Mouse (Mus musculus) intestine, embryonic 14.5 days (tissue): ENCODE measurements around the gene Itpk1. TPM values are rescaled to one million over a fixed set of nuclear protein-coding genes. Genes with fewer than 3 reads are reported as not detected.
A peak's percentile ranks its signal among the peaks of the same experiment; 100 is the strongest.

Experiments
- ATAC-seq: fragments of 200-750 bp; cut with Nextera tagmentation; replicated peaks from 2 replicates; pipeline ENCODE4 v1.8.0; 2017; ENCODE audit warnings: low read depth, moderate number of reproducible peaks, moderate TSS enrichment, moderate library complexity; ENCODE audit not compliant: low FRiP score, low TSS enrichment
- DNase-seq: peaks from one replicate; pipeline ENCODE4 v3.0.0-alpha.2; 2018; ENCODE audit warnings: low spot score
- H3K27ac ChIP-seq: fragments of 300-500 bp; sonication (generic); 2 replicates; pipeline ENCODE4 v1.5.1; 2014; ENCODE audit warnings: low read depth, mild to moderate bottlenecking, control low read depth
- H3K27me3 ChIP-seq: fragments of 300-500 bp; sonication (generic); replicated peaks from 2 replicates; pipeline ENCODE4 v1.6.1; 2014; ENCODE audit warnings: low read length, control low read depth; ENCODE audit not compliant: control insufficient read depth, insufficient read depth
- H3K36me3 ChIP-seq: fragments of 300-500 bp; sonication (generic); 2 replicates; pipeline ENCODE4 v1.6.1; 2014; ENCODE audit warnings: low read length, control low read depth; ENCODE audit not compliant: control insufficient read depth, insufficient read depth
- H3K4me1 ChIP-seq: fragments of 300-500 bp; sonication (generic); replicated peaks from 2 replicates; pipeline ENCODE4 v1.6.1; 2014; ENCODE audit warnings: low read length, control low read depth, mixed read lengths; ENCODE audit not compliant: control insufficient read depth, insufficient read depth
- H3K4me2 ChIP-seq: fragments of 300-500 bp; sonication (generic); 2 replicates; pipeline ENCODE4 v1.6.1; 2014; ENCODE audit warnings: low read length
- H3K4me3 ChIP-seq: fragments of 300-500 bp; sonication (generic); 2 replicates; pipeline ENCODE4 v1.5.1; 2014; ENCODE audit warnings: low read depth, low read length, control low read depth, mixed read lengths
- H3K9ac ChIP-seq: fragments of 300-500 bp; sonication (generic); 2 replicates; pipeline ENCODE4 v1.6.1; 2014; ENCODE audit warnings: mild to moderate bottlenecking, low read length
- H3K9me3 ChIP-seq: fragments of 300-500 bp; sonication (generic); 2 replicates; pipeline ENCODE4 v1.6.1; 2016; ENCODE audit warnings: low read length, control low read depth; ENCODE audit not compliant: control insufficient read depth
- WGBS: fragments of 180-500 bp; shearing (Covaris S2); extraction: QIAGEN DNeasy Blood & Tissue Kit; methylation state at CpG from one replicate; pipeline ENCODE4 v1.1.7; 2014; 5-methylcytosine and 5-hydroxymethylcytosine counted together
- polyA plus RNA-seq: library from polyadenylated mRNA; unstranded; fragments of >200 nt; fragmentation: Nextera tagmentation; extraction: Ambion mirVana; gene quantifications from 2 replicates; pipeline ENCODE4 v1.2.1, GENCODE M21; 2014

The Itpk1 gene
- polyA plus RNA-seq, 1 experiment from 2014 or later, result 31.5 TPM

GRCm38 (mm10) chr12:102705906-102706640 lies 1.3 kb upstream of the Itpk1 start:
- ATAC-seq (no peak), DNase-seq (no peak)
- Histone ChIP-seq H3K4me1 (peaks cover 21% of the 10 kb centered on the region), H3K27ac (no peak overlapping the region), H3K4me2 (peak overlapping the region; percentile 79), H3K27me3 (no peaks in the 10 kb centered on the region), H3K4me3 (peak overlapping the region; percentile 65), H3K9ac (0 out of 2 replicates have a peak overlapping the region, but pooled peaks have one; percentile 22), H3K36me3 (no peaks in the 10 kb centered on the region), H3K9me3 (no peaks in the 10 kb centered on the region)
- WGBS, result 63% methylated on average over 6 of the region's 6 CpGs

- Histone ChIP-seq H3K27ac (peak overlapping the region; percentile 84), H3K9ac (peak overlapping the region; percentile 83), H3K36me3 (no peaks in the 10 kb centered on the region), H3K9me3 (no peaks in the 10 kb centered on the region), H3K4me2 (peak overlapping the region; percentile 79), H3K4me1 (peaks cover 25% of the 10 kb centered on the region), H3K27me3 (no peaks in the 10 kb centered on the region), H3K4me3 (peak overlapping the region; percentile 65)
- peak; percentile 92 for DNase-seq
- WGBS, result 2% methylated on average over 43 of the region's 45 CpGs
- peak; percentile 81 for ATAC-seq
Measured at GRCm38 (mm10) chr12:102705216-102705871, 614 bp upstream of the Itpk1 start.

- Histone ChIP-seq H3K4me3 (peak overlapping the region; percentile 65), H3K9me3 (no peaks in the 10 kb centered on the region), H3K27me3 (no peaks in the 10 kb centered on the region), H3K4me2 (peak overlapping the region; percentile 79), H3K36me3 (no peaks in the 10 kb centered on the region), H3K9ac (peak overlapping the region; percentile 60), H3K4me1 (peaks cover 38% of the 10 kb centered on the region), H3K27ac (no peak overlapping the region)
- WGBS, result 13% methylated on average over 17 of the region's 17 CpGs
- no peak for ATAC-seq
- peak; percentile 69 for DNase-seq
Measured at GRCm38 (mm10) chr12:102703921-102704408, 765 bp downstream of the Itpk1 start.

- DNase-seq, result no peak
- H3K36me3 ChIP-seq, result no peaks in the 10 kb centered on the region
- peak overlapping the region; percentile 65 for H3K4me3 ChIP-seq
- H3K27me3 ChIP-seq, result no peaks in the 10 kb centered on the region
- H3K9me3 ChIP-seq, result no peaks in the 10 kb centered on the region
- H3K4me2 ChIP-seq, result peak overlapping the region; percentile 79
- H3K4me1 ChIP-seq, result peaks cover 44% of the 10 kb centered on the region
- peak overlapping the region; percentile 60; the same call in 1 of the 2 replicates for H3K9ac ChIP-seq
- H3K27ac ChIP-seq, result no peak overlapping the region
- no peak for ATAC-seq
- WGBS, result 48% methylated on average over 6 of the region's 6 CpGs
Measured at GRCm38 (mm10) chr12:102703441-102703840, 1.3 kb downstream of the Itpk1 start.

- Histone ChIP-seq H3K27me3 (no peaks in the 10 kb centered on the region), H3K4me2 (peak overlapping the region; percentile 79), H3K27ac (peak overlapping the region; percentile 39; the same call in 1 of the 2 replicates), H3K36me3 (no peaks in the 10 kb centered on the region), H3K4me3 (peak overlapping the region; percentile 65), H3K9me3 (no peaks in the 10 kb centered on the region), H3K4me1 (peaks cover 47% of the 10 kb centered on the region), H3K9ac (0 out of 2 replicates have a peak overlapping the region, but pooled peaks have one; percentile 60)
- 7% methylated on average over 4 of the region's 4 CpGs for WGBS
- DNase-seq, result peak; percentile 66
- no peak for ATAC-seq
Measured at GRCm38 (mm10) chr12:102703111-102703412, 1.7 kb downstream of the Itpk1 start.

- WGBS, result 10% methylated on average over 14 of the region's 15 CpGs
- Histone ChIP-seq H3K4me1 (peaks cover 50% of the 10 kb centered on the region), H3K4me3 (peak overlapping the region; percentile 65), H3K36me3 (no peaks in the 10 kb centered on the region), H3K27me3 (no peaks in the 10 kb centered on the region), H3K27ac (peak overlapping the region; percentile 39; the same call in 1 of the 2 replicates), H3K4me2 (peak overlapping the region; percentile 79), H3K9ac (no peak overlapping the region), H3K9me3 (no peaks in the 10 kb centered on the region)
- DNase-seq (peak; percentile 86), ATAC-seq (no peak)
Measured at GRCm38 (mm10) chr12:102702356-102703110, 2.2 kb downstream of the Itpk1 start.

GRCm38 (mm10) chr12:102701691-102702207 lies 3.0 kb downstream of the Itpk1 start:
- WGBS, result 87% methylated on average over 5 of the region's 5 CpGs

GRCm38 (mm10) chr12:102700453-102700852 lies 4.3 kb downstream of the Itpk1 start:
- H3K27ac ChIP-seq, result no peak overlapping the region
- WGBS, result 52% methylated on average over 12 of the region's 12 CpGs
- H3K4me3 ChIP-seq, result no peak overlapping the region
- H3K36me3 ChIP-seq, result no peaks in the 10 kb centered on the region
- DNase-seq, result no peak
- H3K4me2 ChIP-seq, result no peak overlapping the region
- peaks cover 56% of the 10 kb centered on the region for H3K4me1 ChIP-seq
- no peaks in the 10 kb centered on the region for H3K27me3 ChIP-seq
- no peak for ATAC-seq
- no peak overlapping the region for H3K9ac ChIP-seq
- no peaks in the 10 kb centered on the region for H3K9me3 ChIP-seq

More at GRCm38 (mm10) chr12:102701691-102702207, 3.0 kb downstream of the Itpk1 start:
- H3K4me1 ChIP-seq, result peaks cover 54% of the 10 kb centered on the region
- ATAC-seq (no peak), DNase-seq (no peak)
- H3K9me3 ChIP-seq, result no peaks in the 10 kb centered on the region
- no peak overlapping the region for H3K9ac ChIP-seq
- peak overlapping the region; percentile 79 for H3K4me2 ChIP-seq
- H3K4me3 ChIP-seq, result peak overlapping the region; percentile 8; the same call in 1 of the 2 replicates
- H3K27ac ChIP-seq, result no peak overlapping the region
- no peaks in the 10 kb centered on the region for H3K36me3 ChIP-seq
- H3K27me3 ChIP-seq, result no peaks in the 10 kb centered on the region
